Mouse (Mus musculus): Measurements from ENCODE around the gene L3mbtl1. TPM values are rescaled to one million over a fixed set of nuclear protein-coding genes. Genes with fewer than 3 reads are reported as not detected.

The L3mbtl1 gene
- polyA plus RNA-seq, 1 experiment from 2014 or later: 4.4 TPM

DNA sequence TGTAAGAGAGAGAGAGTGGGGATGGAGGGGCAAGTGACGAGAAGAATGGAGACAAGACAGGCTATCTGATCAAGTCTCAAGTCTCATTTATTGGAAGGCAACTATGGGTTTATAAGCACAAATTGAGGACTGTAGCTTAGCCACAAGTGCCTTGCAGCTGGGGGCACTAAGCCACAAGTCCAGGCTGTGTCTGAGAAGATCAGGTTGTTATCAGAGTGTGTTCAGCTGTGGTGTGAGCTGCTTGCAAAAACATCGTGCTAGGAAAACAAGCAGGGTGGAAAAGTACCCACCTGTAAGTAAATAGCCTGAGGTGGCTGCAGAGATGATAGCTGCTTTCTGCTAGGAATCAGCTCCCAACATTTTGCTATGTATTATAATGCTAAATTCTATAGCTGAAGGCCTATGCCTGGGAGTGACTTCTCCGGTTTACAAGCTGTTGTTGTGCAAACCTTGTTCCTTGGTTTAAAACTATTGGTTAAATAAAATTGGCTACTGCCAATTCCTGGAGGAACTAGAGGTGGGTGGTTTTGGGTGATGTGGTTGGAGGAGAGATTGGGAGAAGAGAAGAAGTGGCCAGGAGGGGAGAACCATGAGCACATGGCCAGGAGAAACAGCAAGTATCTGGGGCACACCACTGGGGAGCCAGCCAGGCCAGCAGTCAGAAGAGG is 15.2 kb upstream of the L3mbtl1 start:
- no peaks in the 10 kb centered on the region for H3K9me3 ChIP-seq
- 73% methylated on average over 3 of the region's 3 CpGs for WGBS
- ATAC-seq (replicated peaks): no peak

DNA sequence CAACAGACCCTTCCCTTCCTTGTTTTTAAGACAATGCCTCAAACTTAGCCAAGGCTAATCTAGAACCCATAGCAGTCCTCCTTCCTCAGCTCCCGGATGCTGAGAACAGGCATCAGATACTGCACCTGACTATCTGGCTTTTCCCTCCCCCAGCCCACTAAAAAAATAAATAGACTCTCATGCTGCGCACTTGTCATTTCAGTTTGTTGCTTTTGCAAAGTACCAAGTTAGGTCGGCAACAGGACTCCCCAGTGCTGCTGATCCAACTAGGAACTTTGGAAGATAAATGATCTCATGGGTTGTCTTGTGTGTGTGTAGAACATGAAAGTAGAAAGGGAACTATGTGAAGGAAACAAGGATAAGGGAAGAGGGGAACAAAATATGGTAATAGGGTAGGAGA is 13.6 kb upstream of the L3mbtl1 start:
- Histone ChIP-seq H3K36me3 (replicated peaks) (peaks cover 13% of the 10 kb centered on the region), H3K27ac (no peak overlapping the region), H3K9ac (no peak overlapping the region), H3K4me1 (peaks cover 20% of the 10 kb centered on the region), H3K4me3 (no peak overlapping the region), H3K27me3 (replicated peaks) (no peaks in the 10 kb centered on the region), H3K4me2 (no peak overlapping the region), H3K9me3 (no peaks in the 10 kb centered on the region)
- ATAC-seq (replicated peaks): no peak
- WGBS: 84% methylated on average over 3 of the region's 3 CpGs

More for the DNA sequence above, 15.2 kb upstream of the L3mbtl1 start:
- Histone ChIP-seq H3K4me2 (no peak overlapping the region), H3K4me3 (no peak overlapping the region), H3K27me3 (replicated peaks) (no peaks in the 10 kb centered on the region), H3K27ac (no peak overlapping the region), H3K9ac (no peak overlapping the region), H3K36me3 (replicated peaks) (no peaks in the 10 kb centered on the region), H3K4me1 (peaks cover 14% of the 10 kb centered on the region)

DNA sequence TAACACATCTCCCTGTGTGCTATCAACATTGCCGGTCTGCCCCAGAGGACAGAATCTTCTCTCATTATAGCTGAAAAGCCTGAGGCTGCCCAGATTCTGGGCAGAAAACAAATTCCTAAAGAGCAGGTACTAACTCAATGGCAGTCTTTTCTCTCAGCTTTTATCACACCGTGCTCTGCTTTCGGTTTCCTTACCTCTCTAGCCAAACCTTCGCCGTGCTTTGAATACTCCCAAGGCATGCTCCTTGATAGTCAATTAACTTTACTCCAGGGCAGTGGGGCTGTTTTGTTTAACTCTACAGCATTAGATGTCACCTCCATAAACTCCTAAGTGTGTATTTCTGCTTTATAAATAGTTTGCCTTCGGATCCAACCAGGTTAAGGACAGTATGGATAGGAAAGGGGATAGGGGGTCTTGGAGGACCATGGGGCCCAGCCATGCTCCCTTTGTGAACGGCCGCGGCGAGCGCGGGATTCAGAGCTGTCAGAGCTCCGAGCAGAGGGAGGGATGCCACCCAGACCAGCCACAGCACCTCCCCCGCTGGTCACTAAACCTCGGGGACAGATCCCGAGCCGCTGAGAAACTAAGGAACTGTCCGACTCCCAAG is 12.7 kb upstream of the L3mbtl1 start:
- no peaks in the 10 kb centered on the region for H3K9me3 ChIP-seq
- H3K27ac ChIP-seq: peak overlapping the region; percentile 100
- H3K9ac ChIP-seq: peak overlapping the region; percentile 100
- under 1% methylated on average over 18 of the region's 18 CpGs for WGBS
- H3K27me3 ChIP-seq (replicated peaks): no peaks in the 10 kb centered on the region
- peaks cover 20% of the 10 kb centered on the region for H3K4me1 ChIP-seq
- peak overlapping the region; percentile 99 for H3K4me3 ChIP-seq
- peak overlapping the region; percentile 88 for H3K4me2 ChIP-seq
- peak; percentile 76 for ATAC-seq (replicated peaks)
- peaks cover 21% of the 10 kb centered on the region for H3K36me3 ChIP-seq (replicated peaks)

DNA sequence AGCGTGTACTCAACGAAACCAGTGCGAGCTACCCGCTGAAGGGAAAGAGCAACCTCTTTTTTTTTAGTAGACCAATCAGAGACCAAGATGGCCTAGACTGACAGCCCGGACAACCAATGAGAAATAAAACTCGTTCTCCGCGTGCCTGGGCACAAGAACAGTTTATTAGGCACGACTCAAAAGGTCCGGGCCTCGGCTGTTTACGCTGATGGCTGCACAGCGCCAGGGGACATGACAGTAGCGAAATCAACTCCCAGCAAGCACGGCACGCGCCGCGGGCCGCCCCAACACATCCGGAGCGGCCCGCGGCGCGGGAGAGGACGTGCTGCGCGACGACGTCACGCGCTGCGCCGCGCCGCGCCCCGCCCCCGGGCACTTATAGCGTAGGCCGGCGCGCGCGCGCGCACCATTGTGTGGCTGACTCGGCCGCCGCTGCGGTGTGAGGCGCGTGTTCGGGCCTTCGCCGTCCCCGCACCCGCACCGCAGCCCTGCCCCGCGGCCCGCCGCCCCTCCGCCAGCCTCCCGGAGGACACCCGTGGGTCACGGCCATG is 12.1 kb upstream of the L3mbtl1 start, which contains the start of gene Srsf6:
Srsf6 (plus strand) TSS at position 406 of the 551 bp plus-strand sequence.
- no peaks in the 10 kb centered on the region for H3K9me3 ChIP-seq
- ATAC-seq (replicated peaks): peak; percentile 93
- H3K27me3 ChIP-seq (replicated peaks): no peaks in the 10 kb centered on the region
- H3K36me3 ChIP-seq (replicated peaks): peaks cover 25% of the 10 kb centered on the region
- H3K27ac ChIP-seq: peak within 1 kb of the TSS; percentile 100
- peak within 1 kb of the TSS; percentile 88 for H3K4me2 ChIP-seq
- peak within 1 kb of the TSS; percentile 100 for H3K9ac ChIP-seq
- H3K4me3 ChIP-seq: peak within 1 kb of the TSS; percentile 99
- WGBS: 0% methylated on average over 67 of the region's 68 CpGs
- H3K4me1 ChIP-seq: peaks cover 20% of the 10 kb centered on the region

DNA sequence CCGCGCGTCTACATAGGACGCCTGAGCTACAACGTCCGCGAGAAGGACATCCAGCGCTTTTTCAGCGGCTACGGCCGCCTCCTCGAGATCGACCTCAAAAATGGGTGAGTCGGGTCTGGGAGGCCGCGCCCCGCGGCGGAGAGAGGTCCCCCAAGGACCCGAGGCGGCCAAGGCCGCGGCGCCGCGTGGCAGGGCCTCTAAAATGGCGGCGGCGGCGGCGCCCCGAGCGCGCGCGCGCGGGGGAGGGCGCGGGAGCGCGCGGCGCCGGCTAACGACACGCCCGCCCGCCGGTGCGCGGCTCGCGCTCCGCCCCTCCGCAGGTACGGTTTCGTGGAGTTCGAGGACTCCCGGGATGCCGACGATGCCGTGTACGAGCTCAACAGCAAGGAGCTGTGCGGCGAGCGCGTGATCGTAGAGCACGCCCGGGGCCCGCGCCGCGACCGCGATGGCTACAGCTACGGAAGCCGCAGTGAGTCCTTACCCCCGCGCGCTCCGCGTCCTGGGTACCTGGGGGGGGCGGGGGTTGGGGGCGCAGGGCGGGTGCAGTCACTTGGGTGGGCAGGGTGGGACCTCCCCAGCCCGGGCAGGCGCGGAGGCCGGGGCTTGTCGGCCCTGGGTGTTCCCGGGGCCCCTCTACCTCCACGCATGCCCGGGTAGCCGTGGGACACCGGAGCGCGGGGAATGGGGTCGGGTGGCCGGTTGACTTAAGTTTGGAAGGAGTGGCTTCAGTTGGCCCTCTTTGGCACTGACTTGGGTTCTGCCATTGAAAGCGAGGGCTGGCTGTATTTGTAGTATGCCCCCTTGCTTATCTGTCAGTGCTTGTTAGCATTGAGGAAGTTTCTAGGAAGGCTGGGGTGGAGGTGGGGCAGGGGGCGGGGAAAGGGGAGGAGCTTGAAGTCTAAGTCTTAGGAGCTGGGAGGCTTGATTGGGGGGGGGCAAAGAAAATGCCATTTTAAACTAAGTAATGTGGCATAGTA is 11.3 kb upstream of the L3mbtl1 start:
- H3K9me3 ChIP-seq: no peaks in the 10 kb centered on the region
- H3K9ac ChIP-seq: peak overlapping the region; percentile 100
- WGBS: under 1% methylated on average over 79 of the region's 103 CpGs
- ATAC-seq (replicated peaks): peak; percentile 57
- H3K4me2 ChIP-seq: peak overlapping the region; percentile 88
- peak overlapping the region; percentile 100 for H3K27ac ChIP-seq
- H3K4me3 ChIP-seq: peak overlapping the region; percentile 99
- peaks cover 20% of the 10 kb centered on the region for H3K4me1 ChIP-seq
- no peaks in the 10 kb centered on the region for H3K27me3 ChIP-seq (replicated peaks)
- peaks cover 32% of the 10 kb centered on the region for H3K36me3 ChIP-seq (replicated peaks)

DNA sequence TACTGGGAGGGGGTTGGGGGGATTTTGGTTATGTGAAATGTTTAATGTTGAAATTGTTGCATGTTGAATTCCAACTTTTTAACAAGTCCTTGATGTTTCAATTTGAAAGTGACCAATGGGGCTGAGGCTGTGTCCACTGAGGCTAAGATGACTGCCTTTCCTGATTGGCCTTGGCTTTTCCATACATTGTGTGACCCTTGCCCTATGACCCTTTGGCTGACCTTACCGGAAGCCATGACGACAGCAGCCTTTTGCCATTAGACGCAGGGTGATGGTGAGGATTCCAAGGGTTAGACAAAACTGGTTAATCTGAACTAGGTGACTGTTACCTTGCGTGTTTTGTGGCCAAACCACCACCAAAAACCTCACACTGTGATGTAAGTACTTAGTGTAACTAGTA is 10.6 kb upstream of the L3mbtl1 start:
- H3K4me3 ChIP-seq: peak overlapping the region; percentile 99
- WGBS: 44% methylated on average over 4 of the region's 4 CpGs
- no peak for ATAC-seq (replicated peaks)
- H3K27ac ChIP-seq: no peak overlapping the region
- no peaks in the 10 kb centered on the region for H3K9me3 ChIP-seq
- peak overlapping the region; percentile 88 for H3K4me2 ChIP-seq
- peaks cover 20% of the 10 kb centered on the region for H3K4me1 ChIP-seq
- H3K9ac ChIP-seq: no peak overlapping the region
- no peaks in the 10 kb centered on the region for H3K27me3 ChIP-seq (replicated peaks)
- peaks cover 38% of the 10 kb centered on the region for H3K36me3 ChIP-seq (replicated peaks)

DNA sequence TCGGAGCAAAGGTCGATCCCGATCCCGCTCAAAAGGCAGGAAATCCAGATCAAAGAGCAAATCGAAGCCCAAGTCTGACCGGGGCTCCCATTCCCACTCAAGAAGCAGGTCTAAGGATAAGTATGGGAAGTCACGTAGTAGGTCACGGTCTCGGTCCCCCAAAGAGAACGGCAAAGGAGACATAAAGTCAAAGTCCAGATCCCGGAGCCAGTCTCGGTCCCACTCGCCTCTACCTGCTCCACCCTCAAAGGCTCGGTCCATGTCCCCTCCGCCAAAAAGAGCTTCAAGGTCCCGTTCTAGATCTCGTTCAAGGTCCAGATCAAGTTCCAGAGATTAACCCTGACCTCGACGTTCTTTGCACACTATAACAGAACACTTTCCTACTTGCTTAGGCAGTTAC is 8.9 kb upstream of the L3mbtl1 start:
- no peaks in the 10 kb centered on the region for H3K9me3 ChIP-seq
- H3K4me1 ChIP-seq: peaks cover 20% of the 10 kb centered on the region
- ATAC-seq (replicated peaks): no peak
- no peak overlapping the region for H3K4me3 ChIP-seq
- H3K36me3 ChIP-seq (replicated peaks): peaks cover 50% of the 10 kb centered on the region
- H3K27me3 ChIP-seq (replicated peaks): no peaks in the 10 kb centered on the region
- no peak overlapping the region for H3K27ac ChIP-seq
- H3K4me2 ChIP-seq: no peak overlapping the region
- WGBS: 95% methylated on average over 19 of the region's 19 CpGs
- no peak overlapping the region for H3K9ac ChIP-seq

DNA sequence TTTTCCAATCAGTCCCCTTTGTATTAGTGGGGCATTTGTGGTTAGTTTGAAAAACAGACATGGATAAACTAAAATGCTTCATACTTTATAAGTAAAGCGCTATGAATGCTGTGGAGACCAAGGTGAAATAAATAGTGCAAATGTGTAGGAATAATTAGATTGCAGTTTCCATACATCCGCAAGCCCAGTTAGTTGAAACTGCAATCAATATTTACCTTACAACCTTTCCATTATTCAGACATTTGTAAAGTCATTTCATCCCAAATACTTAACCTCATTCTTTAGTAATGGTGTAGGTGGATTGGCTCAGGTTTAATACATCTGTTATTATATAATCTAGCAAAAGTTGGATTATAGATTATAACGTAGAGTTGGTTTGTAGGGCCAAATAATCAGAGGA is 7.6 kb upstream of the L3mbtl1 start:
- H3K4me3 ChIP-seq: no peak overlapping the region
- H3K9me3 ChIP-seq: no peaks in the 10 kb centered on the region
- peaks cover 14% of the 10 kb centered on the region for H3K4me1 ChIP-seq
- no peak overlapping the region for H3K27ac ChIP-seq
- ATAC-seq (replicated peaks): no peak
- H3K36me3 ChIP-seq (replicated peaks): peaks cover 58% of the 10 kb centered on the region
- H3K9ac ChIP-seq: no peak overlapping the region
- 96% methylated on average over 3 of the region's 3 CpGs for WGBS
- no peak overlapping the region for H3K4me2 ChIP-seq
- no peaks in the 10 kb centered on the region for H3K27me3 ChIP-seq (replicated peaks)

DNA sequence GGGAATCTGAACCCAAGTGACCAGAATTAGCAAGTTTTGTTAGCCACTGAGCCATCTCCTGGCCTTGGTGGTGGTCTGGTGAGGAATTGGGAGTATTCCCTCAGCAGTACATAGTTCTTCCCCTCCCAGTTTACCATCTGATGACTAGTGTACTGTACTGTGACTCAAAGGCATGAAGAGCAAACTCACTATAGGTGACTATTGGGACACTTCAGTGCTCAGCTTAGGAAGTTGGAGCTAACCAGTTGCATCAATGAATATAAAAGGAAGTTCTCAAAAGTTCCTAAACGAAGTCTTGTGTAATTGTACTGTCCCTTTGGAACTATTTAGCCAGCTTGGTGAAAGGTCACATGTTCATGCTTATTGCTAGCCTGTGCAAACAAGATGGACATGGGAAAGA is 3.7 kb upstream of the L3mbtl1 start:
- Histone ChIP-seq H3K9me3 (no peaks in the 10 kb centered on the region), H3K4me1 (peaks cover 12% of the 10 kb centered on the region), H3K36me3 (replicated peaks) (peaks cover 54% of the 10 kb centered on the region), H3K27me3 (replicated peaks) (peaks cover 5% of the 10 kb centered on the region; the same call in 1 of the 2 replicates), H3K4me3 (no peak overlapping the region), H3K9ac (no peak overlapping the region), H3K27ac (no peak overlapping the region), H3K4me2 (no peak overlapping the region)
- no peak for ATAC-seq (replicated peaks)
- WGBS: 83% methylated on average over 1 of the region's 1 CpGs

DNA sequence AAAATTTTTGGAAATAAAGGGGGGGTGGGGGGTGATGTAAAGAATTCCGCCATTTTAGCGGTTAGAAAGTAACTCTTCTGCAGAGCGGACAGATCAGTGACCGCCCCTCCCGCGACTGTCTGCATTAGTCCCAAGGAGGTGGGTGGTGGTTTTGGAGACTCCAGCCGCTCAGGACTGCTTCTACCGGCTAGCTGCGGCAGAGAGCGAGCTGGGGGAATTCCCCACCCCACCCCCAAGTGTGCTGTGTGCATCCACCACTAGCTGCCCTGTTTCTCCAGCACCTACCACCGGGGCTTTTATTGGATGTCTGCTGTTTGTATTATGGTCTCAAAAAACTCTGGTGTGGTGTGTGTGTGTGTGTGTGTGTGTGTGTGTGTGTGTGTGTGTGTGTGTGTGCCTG is 659 bp downstream of the L3mbtl1 start:
- peak overlapping the region; percentile 79 for H3K4me3 ChIP-seq
- peak; percentile 34; the same call in 1 of the 2 replicates for ATAC-seq (replicated peaks)
- H3K4me2 ChIP-seq: peak overlapping the region; percentile 96
- H3K27me3 ChIP-seq (replicated peaks): peaks cover 8% of the 10 kb centered on the region; the same call in 1 of the 2 replicates
- 7% methylated on average over 11 of the region's 11 CpGs for WGBS
- no peak overlapping the region for H3K27ac ChIP-seq
- peak overlapping the region; percentile 81; the same call in 1 of the 2 replicates for H3K9ac ChIP-seq
- H3K9me3 ChIP-seq: no peaks in the 10 kb centered on the region
- H3K4me1 ChIP-seq: peaks cover 12% of the 10 kb centered on the region
- peaks cover 19% of the 10 kb centered on the region for H3K36me3 ChIP-seq (replicated peaks)

DNA sequence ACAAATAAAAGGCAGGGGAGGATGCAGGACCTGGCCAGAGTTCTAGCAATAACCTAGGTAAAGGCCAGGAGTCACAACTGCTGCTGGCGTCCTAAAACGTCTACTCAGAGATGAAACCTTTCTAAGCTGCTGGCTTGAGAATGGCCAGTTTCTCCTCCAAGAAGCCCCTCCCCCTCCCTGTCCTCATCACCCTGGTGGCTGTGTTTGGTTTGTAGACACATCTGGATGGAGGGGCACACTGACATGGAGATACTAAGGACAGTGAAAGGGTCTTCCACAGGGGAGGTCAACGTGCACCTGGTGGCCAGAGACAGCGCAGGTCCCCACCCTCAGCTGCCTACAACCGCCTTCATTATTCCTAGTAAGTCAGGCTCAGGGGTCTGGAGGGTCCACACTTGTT is 3.7 kb downstream of the L3mbtl1 start:
- no peak overlapping the region for H3K4me2 ChIP-seq
- H3K4me3 ChIP-seq: no peak overlapping the region
- H3K27ac ChIP-seq: no peak overlapping the region
- peaks cover 12% of the 10 kb centered on the region for H3K4me1 ChIP-seq
- H3K9me3 ChIP-seq: no peaks in the 10 kb centered on the region
- 0 out of 2 replicates have a peak, but pooled peaks cover 5% of the 10 kb centered on the region for H3K27me3 ChIP-seq (replicated peaks)
- no peak for ATAC-seq (replicated peaks)
- 85% methylated on average over 5 of the region's 5 CpGs for WGBS
- no peak overlapping the region for H3K9ac ChIP-seq
- no peaks in the 10 kb centered on the region for H3K36me3 ChIP-seq (replicated peaks)

DNA sequence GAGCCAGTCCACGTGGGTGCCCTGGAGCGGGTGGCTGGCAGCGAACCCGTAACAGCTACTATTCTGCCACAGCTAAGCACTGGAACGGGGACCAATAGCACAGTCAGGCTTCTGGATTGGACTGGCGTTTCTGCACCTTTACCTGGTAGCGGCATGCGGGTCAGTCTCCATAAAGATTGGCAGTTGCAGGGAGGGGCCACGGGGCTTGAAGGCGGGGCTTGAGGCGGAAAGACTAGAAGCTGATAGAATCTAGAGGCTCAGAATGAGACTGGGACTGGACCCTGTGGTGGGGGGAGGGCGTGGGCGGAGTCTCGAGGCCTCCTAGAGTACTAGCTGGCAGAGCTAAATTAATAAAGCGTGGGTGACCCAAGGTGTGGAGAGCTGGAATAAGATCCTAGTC is 4.5 kb downstream of the L3mbtl1 start:
- H3K27me3 ChIP-seq (replicated peaks): 0 out of 2 replicates have a peak, but pooled peaks cover 5% of the 10 kb centered on the region
- H3K9me3 ChIP-seq: no peaks in the 10 kb centered on the region
- peak overlapping the region; percentile 9 for H3K4me3 ChIP-seq
- no peak overlapping the region for H3K27ac ChIP-seq
- 39% methylated on average over 15 of the region's 15 CpGs for WGBS
- H3K4me2 ChIP-seq: peak overlapping the region; percentile 32
- no peak for ATAC-seq (replicated peaks)
- H3K4me1 ChIP-seq: peaks cover 8% of the 10 kb centered on the region
- H3K9ac ChIP-seq: no peak overlapping the region
- H3K36me3 ChIP-seq (replicated peaks): no peaks in the 10 kb centered on the region

Data from midbrain, embryonic 15.5 days (tissue).